Mouse (Mus musculus): ENCODE measurements around the gene Jade1.

Jade1 gene

DNA sequence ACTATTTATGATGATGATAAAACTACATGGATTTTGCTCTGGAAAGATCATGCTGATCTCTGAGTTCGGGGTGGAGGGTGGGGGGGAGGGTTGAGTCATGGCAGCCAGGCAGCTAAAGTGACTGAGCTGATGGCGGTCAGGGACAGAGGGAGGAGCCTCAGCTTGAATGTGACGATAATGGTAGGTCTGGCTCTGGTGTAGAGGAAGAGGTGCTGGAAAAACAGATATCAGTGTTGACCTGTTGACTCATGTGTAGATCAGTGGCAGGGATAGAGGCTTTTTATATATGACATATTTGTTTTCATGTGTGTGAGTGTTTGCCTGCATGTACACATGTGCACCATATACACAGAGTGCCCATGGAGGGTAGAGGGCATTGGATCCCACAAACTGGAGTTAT, 3.9 kb upstream of the Jade1 start:
- DNase-seq (ENCODE audit: low spot score in 2 of 2): no peak

DNA sequence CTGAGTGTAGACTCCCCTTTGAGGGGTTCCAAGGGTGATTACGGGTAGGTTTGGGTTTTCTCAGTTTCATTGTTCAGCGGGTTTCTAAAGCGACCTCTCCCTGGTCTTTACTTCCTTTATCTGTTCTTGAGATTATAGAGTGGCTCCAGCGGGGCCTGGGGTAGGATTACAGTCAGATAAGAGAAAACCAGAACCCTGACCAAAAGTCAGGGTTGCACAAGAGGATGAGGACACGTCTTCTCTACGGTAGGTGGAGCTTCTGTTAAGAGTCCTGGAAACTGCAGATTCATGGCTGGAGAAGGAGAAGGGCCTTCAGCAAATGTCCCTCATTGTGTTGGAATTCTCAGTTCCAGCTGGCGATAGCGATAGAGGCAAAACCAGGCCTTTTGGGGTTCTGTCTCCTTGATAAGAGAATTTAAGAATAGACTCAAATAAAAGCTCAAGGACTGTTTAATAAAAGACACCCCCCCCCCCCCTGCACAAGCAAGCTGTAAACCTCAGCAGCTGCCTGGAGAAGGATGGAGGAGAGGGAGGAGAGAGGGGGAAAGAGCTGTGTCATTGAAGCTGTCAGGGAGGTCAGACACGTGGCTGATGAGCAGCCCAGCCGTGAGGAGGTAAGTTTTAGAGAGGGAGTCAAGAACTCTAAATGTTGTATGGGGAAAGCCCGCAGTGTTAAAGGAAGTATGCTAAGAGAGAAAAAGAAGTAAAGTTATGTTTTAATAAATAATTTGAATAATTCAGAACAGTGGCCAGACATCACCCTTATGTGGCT, 2.6 kb upstream of the Jade1 start:
- DNase-seq (ENCODE audit: low spot score in 2 of 2): no peak

DNA sequence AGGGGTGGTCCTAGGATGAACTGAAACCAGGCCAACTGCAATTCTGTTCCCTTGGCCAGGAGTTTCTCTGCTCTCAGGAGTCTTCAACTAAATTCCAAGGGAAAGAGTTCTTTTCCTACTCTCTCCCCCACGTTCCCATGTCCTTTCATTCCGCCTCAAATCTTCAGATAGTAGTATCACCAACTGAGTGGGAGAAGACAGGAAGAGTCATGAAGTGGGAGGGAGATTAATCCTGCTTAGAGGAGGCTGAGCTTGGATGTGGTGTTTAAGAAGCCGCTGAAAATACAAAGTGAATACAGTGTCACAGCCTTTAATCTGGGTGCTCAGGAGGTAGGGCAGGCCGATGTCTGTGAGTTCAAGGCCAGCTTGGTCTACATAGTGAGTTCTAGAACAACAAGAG, 1.9 kb upstream of the Jade1 start:
- DNase-seq (ENCODE audit: low spot score in 2 of 2): no peak

DNA sequence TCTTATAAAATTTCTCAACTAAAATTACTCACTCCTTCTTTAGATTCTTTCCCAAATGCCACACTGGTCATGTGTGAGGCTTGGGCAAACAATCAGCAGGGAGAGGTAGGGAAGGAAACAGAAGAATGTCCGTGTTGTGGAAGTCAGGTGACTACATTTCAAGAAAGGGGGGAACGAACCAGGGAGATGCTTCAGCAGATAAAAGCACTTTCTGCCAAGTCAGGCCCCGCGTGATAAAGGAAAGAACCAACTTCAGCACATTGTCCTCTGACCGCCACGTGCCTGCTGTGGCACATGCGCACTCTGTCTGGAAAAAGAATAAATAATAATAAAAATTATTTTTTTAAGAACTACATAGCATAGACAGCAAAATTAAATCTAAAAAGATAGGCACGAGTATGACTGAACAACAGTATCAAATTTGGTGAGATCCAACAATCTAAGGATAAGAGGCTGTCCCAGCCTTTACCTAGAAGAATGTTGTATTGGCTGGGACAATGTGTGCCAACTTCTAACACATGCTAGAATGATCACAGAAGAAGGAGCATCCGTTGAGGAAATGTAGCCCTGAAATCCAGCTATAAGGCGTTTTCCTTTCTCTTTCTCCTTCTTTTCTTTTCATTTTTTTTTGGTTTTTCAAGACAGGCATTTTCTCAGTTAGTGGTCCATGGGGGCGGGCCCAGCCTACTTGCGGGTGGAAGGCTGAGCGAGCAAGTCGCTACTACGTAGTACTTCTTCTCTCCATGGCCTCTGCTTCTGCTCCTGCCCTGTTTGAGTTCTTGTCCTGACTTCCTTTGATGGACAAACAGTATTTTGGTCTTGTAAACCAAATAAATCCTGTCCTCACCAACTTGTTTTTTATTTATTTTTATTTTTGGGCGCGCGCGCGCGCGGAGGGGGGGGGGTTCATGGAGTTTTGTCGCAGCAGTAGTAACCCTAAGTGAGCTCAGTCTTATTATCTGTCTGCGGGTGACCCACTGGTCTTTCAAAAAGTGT, 753 bp upstream of the Jade1 start:
- DNase-seq (ENCODE audit: low spot score in 2 of 2): no peak

DNA sequence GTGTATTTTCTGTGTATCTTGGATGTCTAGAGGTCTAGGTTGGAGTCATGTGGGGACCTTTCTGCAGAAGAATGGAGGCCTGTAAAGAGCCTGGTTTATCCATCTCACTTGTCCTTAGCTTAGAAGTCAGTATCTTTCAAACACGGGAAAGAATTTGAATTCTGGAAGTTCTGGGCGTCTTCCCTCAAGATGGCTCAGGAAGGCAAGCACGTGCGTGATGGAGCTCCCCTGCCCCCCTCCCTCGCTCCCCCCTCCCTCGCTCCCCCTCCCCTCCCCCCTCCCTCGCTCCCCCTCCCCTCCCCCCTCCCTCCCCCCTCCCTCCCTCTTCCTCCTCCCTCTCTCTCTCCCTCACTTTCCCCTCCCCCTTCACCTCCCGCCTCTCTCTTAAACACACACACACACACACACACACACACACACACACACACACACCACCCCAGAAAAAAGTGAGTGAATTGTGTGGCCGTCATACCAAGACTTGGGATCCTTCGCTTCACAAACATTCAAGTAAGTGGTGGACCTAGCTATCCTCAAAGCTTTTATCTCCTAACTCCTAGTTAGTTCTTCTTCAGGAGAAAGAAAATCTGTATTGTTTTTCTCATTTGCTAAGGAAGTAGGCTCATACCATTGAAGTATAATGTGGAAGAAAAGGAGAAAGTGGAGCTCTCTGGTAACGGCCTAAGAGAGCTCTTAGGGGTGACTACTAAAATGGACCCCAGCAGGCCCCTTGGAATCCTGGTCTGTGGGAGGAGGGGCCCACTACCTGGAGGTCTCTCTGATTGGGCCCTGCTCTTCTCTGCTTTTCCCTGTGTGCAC, 1.1 kb downstream of the Jade1 start:
- DNase-seq (ENCODE audit: low spot score in 2 of 2): no peak

DNA sequence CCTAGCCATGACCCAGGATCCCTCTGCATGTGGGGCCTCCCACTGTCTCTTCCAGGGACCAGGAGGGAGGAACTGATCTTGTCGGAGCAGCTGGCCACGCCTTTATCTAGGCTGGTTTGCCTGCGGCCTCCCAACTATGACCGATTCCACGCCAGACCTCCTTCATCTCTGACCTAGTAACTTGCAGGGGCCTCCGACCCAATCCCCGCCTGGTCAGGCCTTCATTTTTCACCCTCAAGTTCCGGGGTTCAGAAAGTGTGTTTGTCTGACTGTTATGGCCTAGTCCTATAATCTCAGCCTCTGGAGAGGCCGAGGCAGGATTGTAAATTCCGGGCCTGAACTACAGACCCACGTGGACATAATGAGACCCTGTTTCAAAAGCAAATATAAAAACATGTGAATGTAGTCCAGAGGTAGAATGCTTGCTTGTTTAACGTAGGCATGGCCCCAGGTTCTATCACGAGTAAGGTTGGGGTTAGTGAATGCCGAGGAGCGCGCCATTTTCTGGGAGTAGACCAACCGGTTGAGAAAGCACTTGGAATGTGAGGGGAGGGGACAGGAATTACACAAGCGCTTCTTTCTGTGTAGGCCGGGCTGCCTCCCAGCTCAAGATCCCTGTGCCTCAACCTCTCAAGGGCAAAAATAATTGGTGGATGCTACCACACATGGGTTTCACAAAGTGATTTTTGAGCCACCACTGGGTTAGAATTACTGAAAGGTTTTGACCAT, 1.9 kb downstream of the Jade1 start:
- no peak for DNase-seq (ENCODE audit: low spot score in 2 of 2)

DNA sequence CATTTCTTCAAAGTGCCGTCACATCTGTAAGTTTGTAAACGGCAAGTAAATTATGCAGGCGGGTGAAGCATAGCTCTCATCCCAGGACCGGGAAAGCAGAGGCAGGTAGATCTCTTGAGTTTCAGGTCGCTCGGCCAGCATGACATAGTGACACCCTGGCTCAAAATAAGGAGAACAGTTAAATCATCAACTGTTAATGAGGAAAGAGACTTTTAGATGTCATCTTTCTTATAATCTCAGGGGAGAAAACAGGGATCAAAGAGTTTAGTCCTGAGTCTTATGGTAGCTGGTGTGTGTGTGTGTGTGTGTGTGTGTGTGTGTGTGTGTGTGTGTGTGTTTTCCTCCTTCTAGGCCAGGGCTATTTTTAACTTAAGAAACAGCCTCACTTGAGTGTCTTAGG, 5.0 kb downstream of the Jade1 start:
- DNase-seq (ENCODE audit: low spot score in 2 of 2): no peak

DNA sequence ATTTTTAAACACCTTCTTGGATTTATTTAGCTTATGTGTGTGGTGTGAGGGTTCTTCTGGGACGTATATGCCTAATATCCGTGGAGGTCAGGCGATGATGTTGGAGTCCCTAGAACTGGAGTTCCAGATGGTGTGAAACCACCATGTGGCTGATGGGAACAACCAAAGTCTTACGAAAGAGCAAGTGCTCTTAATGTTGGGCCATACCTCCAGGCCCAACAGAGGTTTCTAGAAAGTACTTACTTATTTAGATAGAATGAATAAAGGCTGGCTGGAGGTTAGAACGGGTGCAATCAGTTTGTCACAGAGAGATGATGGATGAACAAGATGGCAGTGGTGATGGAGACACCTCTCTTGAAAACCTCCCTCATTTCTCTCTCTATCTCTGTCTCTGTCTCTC, 6.3 kb downstream of the Jade1 start:
- DNase-seq (ENCODE audit: low spot score in 2 of 2): no peak

DNA sequence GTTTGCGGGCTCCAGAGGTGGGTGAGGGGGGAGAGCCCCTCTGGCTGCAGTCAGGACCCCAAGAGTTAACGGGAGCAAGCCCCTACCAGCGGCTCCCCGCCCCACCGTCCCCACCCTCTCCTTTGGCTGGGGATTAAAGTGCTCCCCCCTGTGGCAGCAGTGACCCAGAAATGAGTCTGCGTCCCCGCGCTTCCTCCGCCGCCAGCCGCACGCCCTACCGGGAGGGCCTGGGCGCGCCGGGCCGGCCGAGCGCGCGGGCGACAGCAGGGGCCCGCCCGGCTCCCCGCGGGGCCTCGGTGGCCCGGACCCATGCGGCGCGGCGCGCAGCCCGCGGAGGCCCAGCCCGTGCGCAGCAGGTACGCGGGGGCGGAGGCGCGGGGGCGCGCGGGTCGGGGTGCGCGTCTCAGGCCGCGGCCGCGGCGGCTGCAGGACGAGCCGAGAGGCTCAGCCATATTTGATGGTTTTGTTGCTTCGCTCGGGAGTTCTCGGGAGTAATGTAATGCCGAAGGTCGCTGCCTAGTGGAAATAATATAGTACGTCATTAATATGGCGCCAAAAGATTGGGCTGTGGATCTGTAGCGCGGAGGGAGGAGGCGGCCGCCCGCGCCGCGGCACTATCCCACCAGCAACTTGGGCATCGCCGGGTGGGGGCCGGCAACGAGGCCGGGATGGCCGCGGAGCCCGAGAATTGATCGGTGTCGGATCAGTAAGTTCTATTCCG, 7.8 kb downstream of the Jade1 start:
- DNase-seq (ENCODE audit: low spot score in 2 of 2): peak; percentile 80 to 91

DNA sequence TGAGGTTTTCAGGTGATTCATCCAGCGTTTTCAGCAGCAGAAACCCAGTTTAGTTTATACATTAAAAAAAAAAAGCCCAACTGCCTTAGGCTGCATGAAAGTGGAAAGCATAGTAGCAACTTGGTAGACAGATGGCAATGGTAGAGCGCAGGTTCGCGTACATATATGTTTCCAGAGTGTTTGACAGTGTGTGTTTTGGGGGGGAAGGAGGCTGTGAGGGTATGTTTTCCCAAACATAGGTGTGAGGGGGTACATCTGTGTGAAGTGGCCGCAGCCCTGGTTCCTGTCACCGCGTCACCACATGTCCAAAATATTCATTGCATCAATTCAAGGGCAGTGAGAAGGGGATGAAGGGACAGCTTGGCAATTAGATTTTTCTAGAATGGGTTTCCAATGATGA, 8.5 kb downstream of the Jade1 start:
- DNase-seq (ENCODE audit: low spot score in 2 of 2): no peak

DNA sequence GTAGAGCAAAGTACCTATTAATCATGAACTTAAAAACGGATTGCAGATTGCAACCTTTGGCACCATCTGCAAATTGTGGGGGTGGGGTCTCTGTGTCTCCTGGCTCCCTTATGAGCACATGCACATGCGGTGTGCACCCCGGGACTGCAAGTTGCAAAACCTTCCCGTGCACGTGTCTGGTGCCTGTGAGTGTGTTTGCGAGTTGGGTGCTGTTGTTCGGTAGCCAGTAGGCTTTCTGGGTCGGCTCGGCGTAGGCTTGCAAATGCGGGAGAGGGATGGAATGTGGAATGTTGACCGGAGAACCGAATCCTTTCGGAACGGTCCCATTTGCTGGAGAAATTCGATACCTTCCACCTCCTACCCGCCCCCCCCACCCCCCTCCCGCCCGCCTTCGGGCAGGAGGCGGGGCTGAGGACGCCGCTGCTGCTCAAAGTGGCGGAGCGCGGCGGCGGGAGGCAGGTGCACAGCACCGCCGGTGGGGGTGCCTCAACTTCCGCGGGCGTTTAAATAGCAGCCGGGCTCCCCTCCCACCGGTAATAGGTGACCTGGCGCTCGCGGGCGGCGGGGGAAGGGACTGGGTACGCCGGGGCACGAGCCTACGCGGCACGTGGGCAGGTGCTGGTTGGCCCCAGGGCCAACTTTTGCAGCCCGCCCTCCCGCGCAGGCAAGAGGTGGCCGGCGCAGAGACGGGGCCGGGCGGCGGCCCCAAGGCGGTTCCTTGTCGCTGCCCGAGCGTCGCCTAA, 9.1 kb downstream of the Jade1 start:
- peak; percentile 81 to 90 for DNase-seq (ENCODE audit: low spot score in 2 of 2)

DNA sequence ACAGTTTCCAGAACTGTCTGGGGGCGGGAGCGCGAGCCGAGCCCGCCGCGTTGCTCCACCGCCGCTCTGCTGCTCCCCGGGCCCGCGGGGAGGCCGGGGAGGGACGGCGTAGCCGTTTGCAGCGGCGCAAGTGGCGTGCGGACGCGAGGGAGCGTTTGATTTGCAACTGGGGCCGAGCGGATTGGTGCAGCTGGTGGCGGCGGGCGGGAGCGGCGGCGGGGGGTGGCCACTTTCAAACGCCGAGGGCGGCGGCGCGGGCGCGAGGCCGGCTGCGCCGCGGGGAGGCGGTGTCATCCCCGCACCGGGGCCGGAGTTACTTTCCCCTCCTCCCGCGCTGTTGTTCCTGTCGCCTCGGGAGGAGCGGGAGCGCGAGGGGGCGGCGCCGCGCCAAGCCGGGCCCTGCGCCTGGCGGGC, 9.9 kb downstream of the Jade1 start:
- peak; percentile 86 to 92 for DNase-seq (ENCODE audit: low spot score in 2 of 2)

DNA sequence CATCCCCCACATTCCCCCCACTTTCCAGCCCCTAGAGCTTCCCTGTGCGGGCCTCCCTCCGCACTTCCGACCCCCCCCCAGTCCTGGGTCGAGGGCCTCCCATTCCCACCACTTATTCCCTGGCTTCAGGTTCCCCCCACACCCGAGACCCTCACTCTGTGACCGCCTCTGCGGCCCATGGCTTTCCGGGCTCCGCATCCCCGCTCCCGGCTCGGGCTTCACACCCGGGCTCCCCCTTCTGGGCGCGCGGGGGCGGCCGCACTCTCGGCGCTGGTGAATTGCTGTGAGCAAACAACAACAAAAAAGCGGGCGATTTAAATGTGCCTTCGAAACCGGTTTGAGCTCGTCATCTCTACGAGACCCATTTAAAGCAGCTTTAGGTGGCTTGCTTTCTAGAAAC, 10.4 kb downstream of the Jade1 start:
- peak; percentile 84 to 92 for DNase-seq (ENCODE audit: low spot score in 2 of 2)

DNA sequence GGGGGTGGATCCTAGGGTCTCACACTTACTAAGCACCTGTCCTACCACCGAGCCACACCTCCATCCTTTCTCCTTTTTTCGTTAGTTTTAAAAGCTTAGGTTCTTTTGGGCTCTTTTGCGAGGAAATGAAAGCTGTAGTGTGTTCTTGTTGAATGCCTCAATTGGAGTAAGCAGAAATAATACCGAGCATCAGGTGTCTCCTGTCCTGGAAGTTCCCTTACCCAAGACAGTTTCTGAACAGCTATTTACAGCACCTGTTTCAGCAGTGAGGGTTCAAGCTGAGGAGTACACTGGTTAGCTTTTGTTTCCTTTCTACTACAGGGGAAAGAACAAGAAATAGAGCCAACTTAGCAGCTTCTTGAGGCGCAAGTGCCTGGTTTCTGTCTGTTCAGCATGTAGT, 14.4 kb downstream of the Jade1 start:
- no peak for DNase-seq (ENCODE audit: low spot score in 2 of 2)

DNA sequence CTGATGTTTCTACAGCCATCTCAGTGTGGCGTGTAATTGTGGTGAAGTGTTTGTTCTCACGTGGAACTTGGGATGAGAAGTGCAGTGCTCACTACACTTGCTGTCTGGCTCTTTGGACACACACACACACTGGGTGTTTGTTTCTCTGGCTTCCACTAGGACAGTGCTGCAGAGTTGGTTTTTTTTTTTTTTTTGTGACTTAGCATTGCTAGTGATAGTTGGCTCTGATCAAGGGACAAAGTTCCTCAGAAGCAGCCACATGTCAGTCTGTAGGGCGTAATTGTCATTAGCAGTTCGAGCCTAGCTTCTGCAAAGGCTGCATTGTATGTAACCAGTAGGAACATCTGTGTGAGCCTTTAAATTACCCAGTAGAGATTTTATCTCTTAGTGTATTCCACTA, 16.6 kb downstream of the Jade1 start:
- DNase-seq (ENCODE audit: low spot score in 2 of 2): no peak

DNA sequence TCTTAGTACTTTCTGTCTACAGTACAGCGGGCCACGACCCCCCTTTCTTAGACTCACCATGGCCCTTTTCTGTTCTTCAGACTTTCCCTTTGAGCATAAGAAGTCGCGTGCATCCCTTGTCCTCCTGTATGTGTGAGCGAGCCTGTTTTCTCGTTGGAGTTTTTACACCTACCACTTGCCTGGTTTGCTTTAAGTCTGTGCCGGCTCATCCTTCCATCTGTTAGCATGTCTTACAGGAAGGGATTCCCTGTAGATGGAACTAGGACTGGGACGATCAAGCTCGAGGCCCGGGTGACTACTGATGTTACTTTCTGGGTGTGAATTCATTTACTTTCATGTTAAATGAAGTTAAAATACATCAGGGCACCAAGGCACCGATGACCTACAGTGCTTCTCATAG, 17.4 kb downstream of the Jade1 start:
- no peak for DNase-seq (ENCODE audit: low spot score in 2 of 2)

DNA sequence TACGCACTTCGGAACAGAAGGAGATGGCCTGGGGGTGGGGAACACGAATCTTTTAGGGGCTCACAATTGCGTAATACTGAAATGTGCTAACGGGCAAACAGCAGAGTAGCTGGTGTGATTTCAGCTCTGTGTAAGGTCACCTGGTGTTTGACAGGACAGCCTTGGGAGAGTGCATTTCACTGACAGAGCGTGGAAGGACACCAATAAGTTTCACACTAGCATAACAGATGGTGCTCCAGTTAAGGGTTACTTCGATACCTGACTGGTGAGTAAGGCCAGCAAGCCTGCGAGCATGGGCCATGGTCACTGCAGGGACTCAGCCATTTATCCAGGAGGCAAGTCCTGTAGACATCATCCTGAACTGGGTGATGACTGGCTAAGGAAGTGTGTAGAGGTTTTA, 18.7 kb downstream of the Jade1 start:
- DNase-seq (ENCODE audit: low spot score in 2 of 2): no peak

DNA sequence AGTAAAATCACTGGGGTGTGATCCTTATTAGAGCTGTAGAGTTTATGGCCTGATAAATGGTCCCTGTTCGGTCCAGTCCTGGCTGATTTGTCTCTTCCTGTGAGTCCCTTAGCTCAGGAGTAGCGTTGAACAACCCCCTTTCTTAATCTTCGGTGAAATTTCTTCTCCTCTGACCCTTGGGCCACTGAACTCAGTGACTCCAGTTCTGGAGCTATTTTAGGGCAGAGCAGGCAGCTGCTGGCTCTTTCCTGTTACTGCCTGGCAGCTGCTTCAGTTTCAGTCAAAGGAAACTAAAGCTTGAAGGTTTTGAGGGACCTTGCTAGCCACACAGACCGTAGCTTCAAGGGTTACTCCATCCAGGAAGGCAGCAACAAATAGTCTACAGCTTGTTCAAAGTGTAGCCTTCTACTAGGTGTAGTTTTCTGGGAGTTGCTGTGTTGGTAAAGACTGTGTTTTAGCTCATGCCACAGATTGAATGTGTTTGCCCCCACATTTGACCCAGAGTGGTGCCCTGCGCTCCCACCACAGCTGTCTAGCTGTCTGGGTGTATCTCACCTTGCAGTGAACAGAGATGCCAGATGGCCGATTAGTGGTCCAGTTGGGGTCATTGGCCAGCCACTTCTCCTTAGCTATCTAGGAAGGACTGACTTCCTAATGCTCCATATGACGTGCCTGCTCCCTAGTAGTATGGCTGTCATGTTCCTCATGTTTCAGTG, 19.3 kb downstream of the Jade1 start:
- DNase-seq (ENCODE audit: low spot score in 2 of 2): no peak

DNA sequence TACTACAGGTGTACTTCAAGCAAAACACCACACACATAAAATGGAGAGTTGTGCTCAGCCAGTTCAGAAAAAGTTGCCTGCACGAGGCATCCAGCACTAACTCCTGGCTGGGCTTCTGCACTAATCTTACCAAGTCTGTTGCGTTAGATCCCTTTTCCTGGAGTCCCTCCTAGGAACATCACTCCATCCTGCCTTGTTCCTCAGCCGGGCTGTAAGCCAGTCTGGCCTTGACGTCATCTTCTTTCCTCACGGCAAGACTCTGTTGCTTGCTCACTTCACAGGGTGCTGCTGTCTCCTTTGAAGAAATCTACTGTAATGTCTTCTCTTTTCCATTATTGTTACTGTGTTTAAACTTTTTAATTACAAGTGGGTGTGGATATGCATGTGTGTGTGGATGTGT, 20.4 kb downstream of the Jade1 start:
- no peak for DNase-seq (ENCODE audit: low spot score in 2 of 2)

All from spleen, postnatal 4 days (tissue).